Mouse (Mus musculus): Measurements from ENCODE around the gene 3110082I17Rik.

DNA sequence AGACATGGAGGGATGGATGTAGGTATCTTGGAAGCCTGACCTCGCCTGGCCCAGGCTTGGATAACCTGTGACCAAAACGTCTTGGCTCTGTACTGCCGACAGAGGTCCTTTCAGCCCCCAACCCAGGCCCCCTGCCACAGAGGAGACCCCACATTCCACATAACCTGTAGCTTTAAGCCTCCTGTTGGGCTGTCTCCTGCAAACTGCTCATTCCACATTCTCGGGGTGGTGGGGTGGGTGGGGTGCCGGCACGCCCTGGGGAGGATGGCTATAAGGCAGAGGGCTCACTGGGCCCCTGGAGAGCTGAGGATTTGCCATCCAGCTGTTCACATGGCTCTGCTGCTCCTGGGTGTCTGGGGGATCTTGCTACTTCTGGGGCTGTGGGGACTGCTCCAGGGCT is 108.0 kb downstream of the 3110082I17Rik start, which contains the start of gene Cyp2w1:
- TF ChIP-seq CTCF (conservative IDR thresholded peaks at IDR 0.05 in 1 of 2, IDR thresholded peaks at IDR 0.05 in 1 of 2; ENCODE audit: low read depth in 2 of 2, low read length in 2 of 2) (no peak), MAFK (IDR thresholded peaks at IDR 0.05; ENCODE audit: insufficient replicate concordance, low read length) (no peak), POLR2A (IDR thresholded peaks at IDR 0.05; ENCODE audit: low read depth, low read length) (no peak), NELFE (IDR thresholded peaks at IDR 0.05; ENCODE audit: low read depth, low read length) (no peak), TCF12 (IDR thresholded peaks at IDR 0.05; ENCODE audit: low read depth, low read length) (no peak), POLR2AphosphoS2 (IDR thresholded peaks at IDR 0.05; ENCODE audit: low read depth, low read length) (no peak), CHD2 (IDR thresholded peaks at IDR 0.05; ENCODE audit: low read length) (no peak), USF1 (IDR thresholded peaks at IDR 0.05; ENCODE audit: low read depth, low read length) (no peak)

Data from CH12.LX (cell line).